Mouse (Mus musculus): Measurements from ENCODE around the gene Armh3. TPM values are rescaled to one million over a fixed set of nuclear protein-coding genes. Genes with fewer than 3 reads are reported as not detected.
A peak's percentile ranks its signal among the peaks of the same experiment; 100 is the strongest.

Gene Armh3
- polyA plus RNA-seq, 1 experiment from 2014 or later, result 17.8 TPM

- Histone ChIP-seq H3K9me3 (ENCODE audit: low read depth, low read length) (no peaks in the 10 kb centered on the region), H3K36me3 (ENCODE audit: insufficient read depth) (no peaks in the 10 kb centered on the region), H3K4me3 (ENCODE audit: low read depth, low read length) (no peak overlapping the region), H3K4me2 (no peak overlapping the region), H3K27ac (ENCODE audit: low read depth) (no peak overlapping the region), H3K9ac (no peak overlapping the region), H3K27me3 (ENCODE audit: insufficient read depth, low read length) (no peaks in the 10 kb centered on the region), H3K4me1 (ENCODE audit: insufficient read depth) (no peaks in the 10 kb centered on the region)
- DNase-seq (no peak), ATAC-seq (ENCODE audit: insufficient read depth) (no peak)
- no peak for TF ChIP-seq CTCF (IDR thresholded peaks at IDR 0.05; ENCODE audit: low read depth)
- 85% methylated on average over 7 of the region's 7 CpGs for WGBS
Measured at GRCm38 (mm10) chr19:45789365-45789764, 208.9 kb downstream of the Armh3 start.

GRCm38 (mm10) chr19:45788337-45788736, 210.0 kb downstream of the Armh3 start:
- H3K4me3 ChIP-seq (ENCODE audit: low read depth, low read length), result no peak overlapping the region

GRCm38 (mm10) chr19:45787450-45787849, 210.8 kb downstream of the Armh3 start:
- no peaks in the 10 kb centered on the region for H3K27me3 ChIP-seq (ENCODE audit: insufficient read depth, low read length)
- WGBS, result 48% methylated on average over 3 of the region's 3 CpGs
- no peak overlapping the region for H3K4me3 ChIP-seq (ENCODE audit: low read depth, low read length)
- H3K27ac ChIP-seq (ENCODE audit: low read depth), result no peak overlapping the region
- H3K4me2 ChIP-seq, result no peak overlapping the region
- H3K4me1 ChIP-seq (ENCODE audit: insufficient read depth), result 0 out of 2 replicates have a peak, but pooled peaks cover 4% of the 10 kb centered on the region
- ATAC-seq (ENCODE audit: insufficient read depth) (no peak), DNase-seq (no peak)
- no peak overlapping the region for H3K9ac ChIP-seq
- TF ChIP-seq CTCF (IDR thresholded peaks at IDR 0.05; ENCODE audit: low read depth), result no peak
- no peaks in the 10 kb centered on the region for H3K36me3 ChIP-seq (ENCODE audit: insufficient read depth)
- H3K9me3 ChIP-seq (ENCODE audit: low read depth, low read length), result no peaks in the 10 kb centered on the region

More at GRCm38 (mm10) chr19:45788337-45788736, 210.0 kb downstream of the Armh3 start:
- no peak for DNase-seq
- no peak for TF ChIP-seq CTCF (IDR thresholded peaks at IDR 0.05; ENCODE audit: low read depth)
- H3K4me1 ChIP-seq (ENCODE audit: insufficient read depth), result 0 out of 2 replicates have a peak, but pooled peaks cover 4% of the 10 kb centered on the region
- no peak for ATAC-seq (ENCODE audit: insufficient read depth)
- no peak overlapping the region for H3K4me2 ChIP-seq
- H3K9me3 ChIP-seq (ENCODE audit: low read depth, low read length), result no peaks in the 10 kb centered on the region
- WGBS, result 73% methylated on average over 4 of the region's 4 CpGs
- no peaks in the 10 kb centered on the region for H3K27me3 ChIP-seq (ENCODE audit: insufficient read depth, low read length)
- H3K36me3 ChIP-seq (ENCODE audit: insufficient read depth), result no peaks in the 10 kb centered on the region
- H3K27ac ChIP-seq (ENCODE audit: low read depth), result no peak overlapping the region
- H3K9ac ChIP-seq, result no peak overlapping the region

GRCm38 (mm10) chr19:45785470-45785869, 212.8 kb downstream of the Armh3 start:
- no peak for TF ChIP-seq CTCF (IDR thresholded peaks at IDR 0.05; ENCODE audit: low read depth)
- Histone ChIP-seq H3K27ac (ENCODE audit: low read depth) (no peak overlapping the region), H3K4me3 (ENCODE audit: low read depth, low read length) (no peak overlapping the region), H3K4me2 (no peak overlapping the region), H3K27me3 (ENCODE audit: insufficient read depth, low read length) (no peaks in the 10 kb centered on the region), H3K36me3 (ENCODE audit: insufficient read depth) (peaks cover 6% of the 10 kb centered on the region; the same call in 1 of the 2 replicates), H3K9me3 (ENCODE audit: low read depth, low read length) (no peaks in the 10 kb centered on the region), H3K4me1 (ENCODE audit: insufficient read depth) (peaks cover 7% of the 10 kb centered on the region; the same call in 1 of the 2 replicates), H3K9ac (no peak overlapping the region)
- WGBS, result 56% methylated on average over 3 of the region's 3 CpGs
- ATAC-seq (ENCODE audit: insufficient read depth) (no peak), DNase-seq (no peak)

GRCm38 (mm10) chr19:45783933-45784576, 214.2 kb downstream of the Armh3 start:
- peak overlapping the region; percentile 100 for H3K4me3 ChIP-seq (ENCODE audit: low read depth, low read length)
- peak overlapping the region; percentile 97 for H3K9ac ChIP-seq
- ATAC-seq (ENCODE audit: insufficient read depth) (0 out of 2 replicates have a peak, but pooled peaks have one; percentile 0), DNase-seq (no peak)
- peak overlapping the region; percentile 79 for H3K27ac ChIP-seq (ENCODE audit: low read depth)
- H3K9me3 ChIP-seq (ENCODE audit: low read depth, low read length), result no peaks in the 10 kb centered on the region
- peaks cover 21% of the 10 kb centered on the region for H3K36me3 ChIP-seq (ENCODE audit: insufficient read depth)
- H3K4me1 ChIP-seq (ENCODE audit: insufficient read depth), result peaks cover 7% of the 10 kb centered on the region; the same call in 1 of the 2 replicates
- H3K4me2 ChIP-seq, result peak overlapping the region; percentile 74
- TF ChIP-seq CTCF (IDR thresholded peaks at IDR 0.05; ENCODE audit: low read depth), result no peak
- 28% methylated on average over 17 of the region's 17 CpGs for WGBS
- H3K27me3 ChIP-seq (ENCODE audit: insufficient read depth, low read length), result no peaks in the 10 kb centered on the region

GRCm38 (mm10) chr19:45783181-45783932, 214.9 kb downstream of the Armh3 start, which contains the start of gene Mgea5:
Mgea5 (minus strand) TSS chr19:45783837.
- Histone ChIP-seq H3K4me1 (ENCODE audit: insufficient read depth) (peaks cover 7% of the 10 kb centered on the region; the same call in 1 of the 2 replicates), H3K9ac (peak within 1 kb of the TSS; percentile 97), H3K4me2 (peak within 1 kb of the TSS; percentile 74), H3K9me3 (ENCODE audit: low read depth, low read length) (no peaks in the 10 kb centered on the region), H3K36me3 (ENCODE audit: insufficient read depth) (peaks cover 28% of the 10 kb centered on the region), H3K27ac (ENCODE audit: low read depth) (peak within 1 kb of the TSS; percentile 97), H3K4me3 (ENCODE audit: low read depth, low read length) (peak within 1 kb of the TSS; percentile 100), H3K27me3 (ENCODE audit: insufficient read depth, low read length) (no peaks in the 10 kb centered on the region)
- ATAC-seq (ENCODE audit: insufficient read depth), result peak; percentile 97
- TF ChIP-seq CTCF (IDR thresholded peaks at IDR 0.05; ENCODE audit: low read depth), result no peak; the same call in 1 of the 2 replicates
- WGBS, result under 1% methylated on average over 65 of the region's 71 CpGs
- peak; percentile 99 for DNase-seq

All from lung, embryonic 14.5 days (tissue).